Mouse (Mus musculus) monocyte, adult 2 months (primary cell): ENCODE data around the gene Rasa4.
"Not testable (repeated sequence)": the region's sequence is repeated elsewhere in the genome, so short reads cannot be mapped to it uniquely, and the experiment has no call there.

Source experiments
- DNase-seq, 2 experiments: peaks; one replicate each; pipeline ENCODE4 v3.0.0; 2022; ENCODE audit warnings: low spot score in 2 of 2, low read depth in 1 of 2

Gene Rasa4

GRCm38 (mm10) chr5:136083669-136084107, at the start of gene Rasa4:
Gene Rasa4 (plus strand): TSS chr5:136083916.
- DNase-seq = peak; percentile 79 to 89

GRCm38 (mm10) chr5:136034868-136035267, 48.8 kb upstream of the Rasa4 start:
- DNase-seq = peak in 1 of 2 experiments; percentile 42

GRCm38 (mm10) chr5:136035285-136035684, 48.4 kb upstream of the Rasa4 start:
- no peak for DNase-seq

GRCm38 (mm10) chr5:136036667-136037066, 47.0 kb upstream of the Rasa4 start:
- DNase-seq = no peak

GRCm38 (mm10) chr5:136038258-136039214, 45.2 kb upstream of the Rasa4 start, which contains the start of gene Upk3b:
Gene Upk3b (plus strand): TSS chr5:136038496.
- DNase-seq = no peak

- no peak for DNase-seq
Measured at GRCm38 (mm10) chr5:136040210-136040609, 43.5 kb upstream of the Rasa4 start.

GRCm38 (mm10) chr5:136041260-136041659, 42.5 kb upstream of the Rasa4 start:
- DNase-seq = no peak

GRCm38 (mm10) chr5:136041666-136042065, 42.0 kb upstream of the Rasa4 start:
- no peak for DNase-seq

GRCm38 (mm10) chr5:136044865-136045264, 38.9 kb upstream of the Rasa4 start:
- no peak for DNase-seq

GRCm38 (mm10) chr5:136045408-136045807, 38.3 kb upstream of the Rasa4 start:
- no peak for DNase-seq

- DNase-seq = peak; percentile 55 to 73
Measured at GRCm38 (mm10) chr5:136045987-136046386, 37.7 kb upstream of the Rasa4 start.

GRCm38 (mm10) chr5:136048541-136048940, 35.2 kb upstream of the Rasa4 start:
- DNase-seq = not testable (repeated sequence)

- DNase-seq = no peak
Measured at GRCm38 (mm10) chr5:136049926-136050325, 33.8 kb upstream of the Rasa4 start.

- DNase-seq = no peak
Measured at GRCm38 (mm10) chr5:136051231-136052085, 32.3 kb upstream of the Rasa4 start.

- DNase-seq = no peak
Measured at GRCm38 (mm10) chr5:136052861-136053655, 30.7 kb upstream of the Rasa4 start.

GRCm38 (mm10) chr5:136054301-136055077, 29.2 kb upstream of the Rasa4 start, which contains the start of gene Upk3bl:
Gene Upk3bl (plus strand): TSS chr5:136054492.
- DNase-seq = no peak

- no peak for DNase-seq
Measured at GRCm38 (mm10) chr5:136056062-136056461, 27.7 kb upstream of the Rasa4 start.

GRCm38 (mm10) chr5:136057085-136057484, 26.6 kb upstream of the Rasa4 start:
- no peak for DNase-seq

- DNase-seq = peak; percentile 16 to 65
Measured at GRCm38 (mm10) chr5:136061567-136061966, 22.1 kb upstream of the Rasa4 start.

- DNase-seq = no peak
Measured at GRCm38 (mm10) chr5:136063920-136064319, 19.8 kb upstream of the Rasa4 start.
